ENCODE assay signal across 26 mouse cellular contexts in genomic region chr12:44497762-44498161, GRCm38 (mm10).
DNase-seq lines count a peak whose midpoint lies in the region; ATAC-seq and TF ChIP-seq lines count a peak whose summit lies in the region.
"Had no signal": no experiment of that assay in that cellular context is flagged by ENCODE, and none has a peak within 500 bp of the region (broad histone marks: within the 10 kb centered on the region; RNA-seq: fewer than 3 reads in every experiment).

No protein-coding gene starts in this region.

- no peaks in the 10 kb centered on the region for H3K36me3 ChIP-seq in forebrain, embryonic 13.5 days (ENCODE audit: poor library complexity, severe bottlenecking)
- no peaks in the 10 kb centered on the region for H3K36me3 ChIP-seq in forebrain, embryonic 11.5 days (ENCODE audit: control insufficient read depth, insufficient read depth, low read length)
- no peaks in the 10 kb centered on the region for H3K36me3 ChIP-seq in lung, embryonic 14.5 days (ENCODE audit: insufficient read depth)
- no peaks in the 10 kb centered on the region for H3K36me3 ChIP-seq in lung, embryonic 16.5 days (ENCODE audit: control insufficient read depth, insufficient read depth, low read length)
- H3K36me3 ChIP-seq: embryonic facial prominence, embryonic 13.5 days; embryonic facial prominence, embryonic 15.5 days; forebrain, embryonic 10.5 days; G1E had no signal

- peaks cover 52% of the 10 kb centered on the region for H3K4me1 ChIP-seq in forebrain, embryonic 13.5 days
- peaks cover 7% of the 10 kb centered on the region; the same call in 1 of the 2 replicates for H3K4me1 ChIP-seq in forebrain, embryonic 11.5 days (replicated peaks; ENCODE audit: control insufficient read depth, insufficient read depth, low read length)
- H3K4me1 ChIP-seq in lung, embryonic 14.5 days (ENCODE audit: insufficient read depth), result no peaks in the 10 kb centered on the region
- H3K4me1 ChIP-seq in lung, embryonic 16.5 days (replicated peaks; ENCODE audit: control insufficient read depth, insufficient read depth, low read length), result no peaks in the 10 kb centered on the region
- H3K4me1 ChIP-seq: embryonic facial prominence, embryonic 13.5 days; embryonic facial prominence, embryonic 15.5 days had no signal

- ATAC-seq in forebrain, embryonic 13.5 days, result no peak
- ATAC-seq in forebrain, embryonic 11.5 days (replicated peaks; ENCODE audit: low FRiP score), result no peak
- peak; percentile 48 for ATAC-seq in lung, embryonic 14.5 days (ENCODE audit: insufficient read depth)
- peak; percentile 60 for ATAC-seq in lung, embryonic 16.5 days (ENCODE audit: low read depth)
- ATAC-seq: CD4-positive, CD25-positive, alpha-beta regulatory T cell, adult 4 months had no signal

- no peak overlapping the region for H3K9ac ChIP-seq in forebrain, embryonic 13.5 days
- no peak overlapping the region for H3K9ac ChIP-seq in forebrain, embryonic 11.5 days (ENCODE audit: low read length)
- H3K9ac ChIP-seq in lung, embryonic 14.5 days, result no peak overlapping the region
- no peak overlapping the region for H3K9ac ChIP-seq in lung, embryonic 16.5 days (ENCODE audit: low read length)
- H3K9ac ChIP-seq: embryonic facial prominence, embryonic 13.5 days; embryonic facial prominence, embryonic 15.5 days had no signal

- H3K9me3 ChIP-seq in forebrain, embryonic 13.5 days (replicated peaks), result no peaks in the 10 kb centered on the region
- H3K9me3 ChIP-seq in forebrain, embryonic 11.5 days (ENCODE audit: control insufficient read depth, low read length), result no peaks in the 10 kb centered on the region
- no peaks in the 10 kb centered on the region for H3K9me3 ChIP-seq in lung, embryonic 14.5 days (ENCODE audit: low read depth, low read length)
- H3K9me3 ChIP-seq in lung, embryonic 16.5 days (ENCODE audit: control insufficient read depth, low read length), result no peaks in the 10 kb centered on the region
- H3K9me3 ChIP-seq: embryonic facial prominence, embryonic 13.5 days; embryonic facial prominence, embryonic 15.5 days; forebrain, embryonic 10.5 days had no signal

- DNase-seq in forebrain, embryonic 11.5 days (ENCODE audit: low spot score), result no peak
- peak; percentile 51 for DNase-seq in lung, embryonic 14.5 days
- DNase-seq in lung, adult 18-20 months, result no peak
- DNase-seq in lung, postnatal 14 days, result no peak
- DNase-seq in Muller cell, postnatal 12 days (ENCODE audit: inconsistent ontology term), result peak; percentile 59
- no peak for DNase-seq in kidney, adult 18-20 months
- DNase-seq: adrenal gland, adult 8-10 months; adrenal gland, postnatal 14 days; adrenal gland, postnatal 36 days; B cell, adult 2 months; cerebellum, adult 11 months; cerebellum, adult 18-20 months; cerebellum, adult 8-10 months; cerebellum, adult 9-11 months; cerebellum, postnatal 14 days; cerebellum, postnatal 36 days; embryo, embryonic 11 days had no signal

- H3K4me3 ChIP-seq in forebrain, embryonic 13.5 days, result no peak overlapping the region
- no peak overlapping the region for H3K4me3 ChIP-seq in forebrain, embryonic 11.5 days (ENCODE audit: low read depth, low read length)
- no peak overlapping the region for H3K4me3 ChIP-seq in lung, embryonic 14.5 days (ENCODE audit: low read depth, low read length)
- no peak overlapping the region for H3K4me3 ChIP-seq in lung, embryonic 16.5 days (ENCODE audit: low read length)
- H3K4me3 ChIP-seq: embryonic facial prominence, embryonic 13.5 days; embryonic facial prominence, embryonic 15.5 days; erythroblast, embryonic 14.5 days; forebrain, embryonic 10.5 days had no signal

- H3K4me2 ChIP-seq in forebrain, embryonic 13.5 days, result no peak overlapping the region
- no peak overlapping the region for H3K4me2 ChIP-seq in forebrain, embryonic 11.5 days (ENCODE audit: low read depth, low read length, severe bottlenecking)
- H3K4me2 ChIP-seq in lung, embryonic 14.5 days, result no peak overlapping the region
- no peak overlapping the region for H3K4me2 ChIP-seq in lung, embryonic 16.5 days (ENCODE audit: low read depth, low read length)
- H3K4me2 ChIP-seq: embryonic facial prominence, embryonic 13.5 days; embryonic facial prominence, embryonic 15.5 days had no signal

- H3K27ac ChIP-seq in forebrain, embryonic 13.5 days, result peak overlapping the region; percentile 81
- H3K27ac ChIP-seq in forebrain, embryonic 11.5 days (ENCODE audit: low read depth, low read length), result no peak overlapping the region
- no peak overlapping the region for H3K27ac ChIP-seq in lung, embryonic 14.5 days (ENCODE audit: low read depth)
- H3K27ac ChIP-seq in lung, embryonic 16.5 days (ENCODE audit: low read length), result peak overlapping the region; percentile 15; the same call in 1 of the 2 replicates
- H3K27ac ChIP-seq: embryonic facial prominence, embryonic 13.5 days; embryonic facial prominence, embryonic 15.5 days had no signal

- TF ChIP-seq CTCF in lung, embryonic 14.5 days (IDR thresholded peaks at IDR 0.05; ENCODE audit: low read depth), result no peak

- 73% methylated on average over 2 of the region's 2 CpGs for WGBS in forebrain, embryonic 13.5 days
- 83% methylated on average over 2 of the region's 2 CpGs for WGBS in forebrain, embryonic 11.5 days
- 62% methylated on average over 2 of the region's 2 CpGs for WGBS in lung, embryonic 14.5 days
- 48% methylated on average over 2 of the region's 2 CpGs for WGBS in lung, embryonic 16.5 days

- no peaks in the 10 kb centered on the region for H3K27me3 ChIP-seq in forebrain, embryonic 13.5 days
- H3K27me3 ChIP-seq in forebrain, embryonic 11.5 days (ENCODE audit: control insufficient read depth, insufficient read depth, low read length), result no peaks in the 10 kb centered on the region
- H3K27me3 ChIP-seq in lung, embryonic 14.5 days (ENCODE audit: insufficient read depth, low read length), result no peaks in the 10 kb centered on the region
- no peaks in the 10 kb centered on the region for H3K27me3 ChIP-seq in lung, embryonic 16.5 days (ENCODE audit: control insufficient read depth, insufficient read depth, low read depth, low read length)
- H3K27me3 ChIP-seq: CH12.LX; embryonic facial prominence, embryonic 13.5 days; embryonic facial prominence, embryonic 15.5 days had no signal

Comparison
In these comparisons a context has a peak if more than half of its experiments do, and no peak if none do; other contexts are left out.
1. H3K27ac ChIP-seq: peak in forebrain, embryonic 13.5 days (single experiment) and lung, embryonic 16.5 days (single experiment); none in forebrain, embryonic 11.5 days (single experiment) and lung, embryonic 14.5 days (single experiment).
2. DNase-seq: peak in lung, embryonic 14.5 days (single experiment) and Muller cell, postnatal 12 days (single experiment); none in forebrain, embryonic 11.5 days (single experiment), lung, adult 18-20 months (0 of 2), lung, postnatal 14 days (single experiment) and kidney, adult 18-20 months (single experiment).
3. ATAC-seq: peak in lung, embryonic 14.5 days (single experiment) and lung, embryonic 16.5 days (single experiment); none in forebrain, embryonic 13.5 days (single experiment) and forebrain, embryonic 11.5 days (single experiment).